12 mouse cellular contexts compared by ENCODE assay signal in genomic region chr2:58485152-58485551, GRCm38 (mm10). TPM values are rescaled to one million over a fixed set of nuclear protein-coding genes. Genes with fewer than 3 reads are reported as not detected.
A peak's percentile ranks its signal among the peaks of the same experiment; 100 is the strongest.
DNase-seq lines count a peak whose midpoint lies in the region; ATAC-seq and TF ChIP-seq lines count a peak whose summit lies in the region.
"Had no signal": no experiment of that assay in that cellular context is flagged by ENCODE, and none has a peak within 500 bp of the region (broad histone marks: within the 10 kb centered on the region; RNA-seq: fewer than 3 reads in every experiment).

No protein-coding gene starts in this region.

- 0 out of 2 replicates have a peak overlapping the region, but pooled peaks have one; percentile 33 for H3K27ac ChIP-seq in embryonic facial prominence, embryonic 14.5 days (replicated peaks; ENCODE audit: low read depth, low read length)
- H3K27ac ChIP-seq in embryonic facial prominence, embryonic 10.5 days (replicated peaks), result no peak overlapping the region
- no peak overlapping the region for H3K27ac ChIP-seq in midbrain, embryonic 11.5 days (ENCODE audit: low read depth, low read length)
- H3K27ac ChIP-seq in midbrain, embryonic 16.5 days (ENCODE audit: low read length), result no peak overlapping the region
- H3K27ac ChIP-seq in embryonic facial prominence, embryonic 15.5 days (replicated peaks), result 0 out of 2 replicates have a peak overlapping the region, but pooled peaks have one; percentile 40

- H3K36me3 ChIP-seq in embryonic facial prominence, embryonic 14.5 days (ENCODE audit: control insufficient read depth, insufficient read depth, low read length), result no peaks in the 10 kb centered on the region
- peaks cover 12% of the 10 kb centered on the region for H3K36me3 ChIP-seq in embryonic facial prominence, embryonic 10.5 days (replicated peaks)
- H3K36me3 ChIP-seq in midbrain, embryonic 11.5 days (ENCODE audit: control insufficient read depth, insufficient read depth, low read length), result no peaks in the 10 kb centered on the region
- no peaks in the 10 kb centered on the region for H3K36me3 ChIP-seq in midbrain, embryonic 16.5 days (ENCODE audit: control insufficient read depth, insufficient read depth, low read length)
- no peaks in the 10 kb centered on the region for H3K36me3 ChIP-seq in embryonic facial prominence, embryonic 15.5 days
- no peaks in the 10 kb centered on the region for H3K36me3 ChIP-seq in myocyte (ENCODE audit: control insufficient read depth, insufficient read depth)

- no peaks in the 10 kb centered on the region for H3K9me3 ChIP-seq in embryonic facial prominence, embryonic 14.5 days (ENCODE audit: control insufficient read depth, low read length)
- H3K9me3 ChIP-seq in embryonic facial prominence, embryonic 10.5 days, result no peaks in the 10 kb centered on the region
- no peaks in the 10 kb centered on the region for H3K9me3 ChIP-seq in midbrain, embryonic 11.5 days (ENCODE audit: control insufficient read depth, low read length)
- no peaks in the 10 kb centered on the region for H3K9me3 ChIP-seq in midbrain, embryonic 16.5 days (replicated peaks; ENCODE audit: control insufficient read depth, low read length, poor library complexity, severe bottlenecking)
- H3K9me3 ChIP-seq in embryonic facial prominence, embryonic 15.5 days (replicated peaks), result no peaks in the 10 kb centered on the region

- peak; percentile 63 for DNase-seq in embryonic facial prominence, embryonic 14.5 days (ENCODE audit: low spot score)
- no peak for DNase-seq in embryonic facial prominence, embryonic 10.5 days (ENCODE audit: low spot score)
- peak; percentile 62 for DNase-seq in midbrain, embryonic 11.5 days (ENCODE audit: low spot score, missing footprints)
- no peak for DNase-seq in left cerebral cortex, postnatal 25 days (ENCODE audit: low spot score in 2 of 2)
- DNase-seq in gastrocnemius, adult 18-20 months (ENCODE audit: low spot score), result no peak

- no peak overlapping the region for H3ac ChIP-seq in myocyte (ENCODE audit: control insufficient read depth, insufficient read length)

- no peak overlapping the region for H3K4me3 ChIP-seq in embryonic facial prominence, embryonic 14.5 days (ENCODE audit: low read depth, low read length)
- H3K4me3 ChIP-seq in embryonic facial prominence, embryonic 10.5 days, result no peak overlapping the region
- no peak overlapping the region for H3K4me3 ChIP-seq in midbrain, embryonic 11.5 days (ENCODE audit: low read depth, low read length)
- no peak overlapping the region for H3K4me3 ChIP-seq in midbrain, embryonic 16.5 days (ENCODE audit: low read depth, low read length)
- no peak overlapping the region for H3K4me3 ChIP-seq in embryonic facial prominence, embryonic 15.5 days (replicated peaks)
- no peak overlapping the region for H3K4me3 ChIP-seq in myocyte

- H3K27me3 ChIP-seq in embryonic facial prominence, embryonic 14.5 days (replicated peaks; ENCODE audit: control insufficient read depth, insufficient read depth, low read length), result no peaks in the 10 kb centered on the region
- H3K27me3 ChIP-seq in embryonic facial prominence, embryonic 10.5 days (replicated peaks; ENCODE audit: low read depth, poor library complexity, severe bottlenecking), result no peaks in the 10 kb centered on the region
- no peaks in the 10 kb centered on the region for H3K27me3 ChIP-seq in midbrain, embryonic 11.5 days (ENCODE audit: control insufficient read depth, insufficient read depth, low read length)
- H3K27me3 ChIP-seq in midbrain, embryonic 16.5 days (ENCODE audit: control insufficient read depth, insufficient read depth, low read depth, low read length), result no peaks in the 10 kb centered on the region
- H3K27me3 ChIP-seq in embryonic facial prominence, embryonic 15.5 days, result no peaks in the 10 kb centered on the region
- H3K27me3 ChIP-seq in myocyte (ENCODE audit: control insufficient read depth, insufficient read depth, insufficient read length), result no peaks in the 10 kb centered on the region
- H3K27me3 ChIP-seq: CH12.LX had no signal

- ATAC-seq in embryonic facial prominence, embryonic 14.5 days (ENCODE audit: low read depth), result no peak
- ATAC-seq in midbrain, embryonic 11.5 days (ENCODE audit: low FRiP score), result no peak
- ATAC-seq in midbrain, embryonic 16.5 days, result no peak
- no peak for ATAC-seq in embryonic facial prominence, embryonic 15.5 days (ENCODE audit: insufficient number of reproducible peaks, low FRiP score, low TSS enrichment, low read depth)
- ATAC-seq: inflammation-experienced regulatory T-cells, adult 6 months had no signal

- 38% methylated on average over 4 of the region's 4 CpGs for WGBS in embryonic facial prominence, embryonic 14.5 days
- WGBS in embryonic facial prominence, embryonic 10.5 days, result 85% methylated on average over 4 of the region's 4 CpGs
- 89% methylated on average over 4 of the region's 4 CpGs for WGBS in midbrain, embryonic 11.5 days
- 48% methylated on average over 4 of the region's 4 CpGs for WGBS in midbrain, embryonic 16.5 days
- WGBS in embryonic facial prominence, embryonic 15.5 days, result 26% methylated on average over 4 of the region's 4 CpGs

- intact Hi-C loops in left cerebral cortex, postnatal 25 days (cut with DNase I), result no loop called here

- H3K79me2 ChIP-seq in myocyte (ENCODE audit: control insufficient read depth, insufficient read depth), result peaks cover 90% of the 10 kb centered on the region

- no peak overlapping the region for H3K4me2 ChIP-seq in embryonic facial prominence, embryonic 14.5 days (ENCODE audit: low read depth, low read length)
- H3K4me2 ChIP-seq in midbrain, embryonic 11.5 days, result no peak overlapping the region
- no peak overlapping the region for H3K4me2 ChIP-seq in midbrain, embryonic 16.5 days (ENCODE audit: low read length)
- no peak overlapping the region for H3K4me2 ChIP-seq in embryonic facial prominence, embryonic 15.5 days (replicated peaks)
- H3K4me2 ChIP-seq in myocyte (ENCODE audit: low read depth), result peak overlapping the region; percentile 56

- no peak overlapping the region for H3K9ac ChIP-seq in embryonic facial prominence, embryonic 14.5 days (ENCODE audit: low read depth, low read length)
- H3K9ac ChIP-seq in midbrain, embryonic 11.5 days (ENCODE audit: low read length), result no peak overlapping the region
- H3K9ac ChIP-seq in midbrain, embryonic 16.5 days (ENCODE audit: low read depth, low read length), result no peak overlapping the region
- H3K9ac ChIP-seq in embryonic facial prominence, embryonic 15.5 days, result no peak overlapping the region

- peaks cover 31% of the 10 kb centered on the region for H3K4me1 ChIP-seq in embryonic facial prominence, embryonic 14.5 days (ENCODE audit: control insufficient read depth, insufficient read depth, low read length)
- peaks cover 16% of the 10 kb centered on the region for H3K4me1 ChIP-seq in embryonic facial prominence, embryonic 10.5 days
- H3K4me1 ChIP-seq in midbrain, embryonic 11.5 days (ENCODE audit: control insufficient read depth, insufficient read depth, low read length), result 0 out of 2 replicates have a peak, but pooled peaks cover 3% of the 10 kb centered on the region
- peaks cover 12% of the 10 kb centered on the region for H3K4me1 ChIP-seq in midbrain, embryonic 16.5 days (ENCODE audit: control insufficient read depth, insufficient read depth, low read length)
- peaks cover 34% of the 10 kb centered on the region for H3K4me1 ChIP-seq in embryonic facial prominence, embryonic 15.5 days

- TF ChIP-seq POLR2A in myocyte (IDR thresholded peaks at IDR 0.05; ENCODE audit: insufficient read length, low read depth), result no peak

TF ChIP-seq in myocyte, 11 proteins besides CTCF, POLR2A, EP300 and RAD21:
- TF ChIP-seq REST (IDR thresholded peaks at IDR 0.05; ENCODE audit: insufficient read depth, insufficient read length) (no peak), MYOD1 (IDR thresholded peaks at IDR 0.05; ENCODE audit: control insufficient read depth in 1 of 3, insufficient read length in 2 of 3, low read depth in 2 of 3) (no peak), TCF3 (IDR thresholded peaks at IDR 0.05; ENCODE audit: insufficient read length, low read depth) (no peak), CEBPB (IDR thresholded peaks at IDR 0.05; ENCODE audit: insufficient read depth, poor library complexity, severe bottlenecking) (peak; percentile 42; the same call in 1 of the 2 replicates)
TF ChIP-seq in myocyte: peak in this region for 1.

RNA-seq across cellular contexts. Expression of gene Gm17409, which starts 15.2 kb away (rescaled TPM):
- polyA plus RNA-seq in embryonic facial prominence, embryonic 14.5 days (2014; fragmentation: Nextera tagmentation; extraction: Ambion mirVana), result not detected in 2 replicates
- polyA plus RNA-seq in embryonic facial prominence, embryonic 10.5 days (2016; fragmentation: Nextera tagmentation; extraction: Ambion mirVana), result 0.16 TPM in 1 of 2 replicates, not detected in the other
- polyA plus RNA-seq in midbrain, embryonic 11.5 days (2014; fragmentation: Nextera tagmentation; extraction: Ambion mirVana), result not detected in 2 replicates
- polyA plus RNA-seq in midbrain, embryonic 16.5 days (2015; fragmentation: Nextera tagmentation; extraction: Ambion mirVana), result not detected in 2 replicates
- polyA plus RNA-seq in embryonic facial prominence, embryonic 15.5 days (2015; fragmentation: Nextera tagmentation; extraction: Ambion mirVana), result not detected in 2 replicates
- polyA plus RNA-seq in myocyte (2012; fragmentation: generic; extraction: Trizol), result not detected
- total RNA-seq in left cerebral cortex, postnatal 25 days (2021), result not detected
- not detected for total RNA-seq in gastrocnemius, adult 18-20 months (2021)
- total RNA-seq: CH12.LX had no signal
- polyA plus RNA-seq: inflammation-experienced regulatory T-cells, adult 6 months; limb, embryonic 14.5 days; spleen, adult 2 months had no signal

Comparison
In these comparisons a context has a peak if more than half of its experiments do, and no peak if none do; other contexts are left out.
1. DNase-seq: peak in embryonic facial prominence, embryonic 14.5 days (single experiment) and midbrain, embryonic 11.5 days (single experiment); none in embryonic facial prominence, embryonic 10.5 days (single experiment), left cerebral cortex, postnatal 25 days (0 of 2) and gastrocnemius, adult 18-20 months (single experiment).
2. H3K27ac ChIP-seq: peak in embryonic facial prominence, embryonic 14.5 days (single experiment) and embryonic facial prominence, embryonic 15.5 days (single experiment); none in embryonic facial prominence, embryonic 10.5 days (single experiment), midbrain, embryonic 11.5 days (single experiment) and midbrain, embryonic 16.5 days (single experiment).